Mouse (Mus musculus): ENCODE data around the gene Ptov1.
"Not testable (repeated sequence)": the region's sequence is repeated elsewhere in the genome, so short reads cannot be mapped to it uniquely, and the experiment has no call there.

Ptov1 gene

GRCm38 (mm10) chr7:44888256-44889105 is 18.9 kb upstream of the Ptov1 start:
- DNase-seq (ENCODE audit: low spot score in 2 of 2) = no peak

GRCm38 (mm10) chr7:44886964-44887363 is 17.4 kb upstream of the Ptov1 start:
- no peak for DNase-seq (ENCODE audit: low spot score in 2 of 2)

GRCm38 (mm10) chr7:44884637-44885036 is 15.0 kb upstream of the Ptov1 start:
- no peak for DNase-seq (ENCODE audit: low spot score in 2 of 2)

GRCm38 (mm10) chr7:44883036-44883435 is 13.4 kb upstream of the Ptov1 start:
- DNase-seq (ENCODE audit: low spot score in 2 of 2) = no peak

- DNase-seq (ENCODE audit: low spot score in 2 of 2) = no peak
Observed at GRCm38 (mm10) chr7:44877833-44878232, 8.2 kb upstream of the Ptov1 start.

GRCm38 (mm10) chr7:44871774-44872173 is 2.2 kb upstream of the Ptov1 start:
- DNase-seq (ENCODE audit: low spot score in 2 of 2) = not testable (repeated sequence)

GRCm38 (mm10) chr7:44871181-44871580 is 1.6 kb upstream of the Ptov1 start:
- no peak for DNase-seq (ENCODE audit: low spot score in 2 of 2)

- no peak for DNase-seq (ENCODE audit: low spot score in 2 of 2)
Observed at GRCm38 (mm10) chr7:44870614-44871013, 1.0 kb upstream of the Ptov1 start.

- no peak for DNase-seq (ENCODE audit: low spot score in 2 of 2)
Observed at GRCm38 (mm10) chr7:44868919-44869696, 480 bp downstream of the Ptov1 start.

GRCm38 (mm10) chr7:44868465-44868864 is 1.1 kb downstream of the Ptov1 start:
- no peak for DNase-seq (ENCODE audit: low spot score in 2 of 2)

- DNase-seq (ENCODE audit: low spot score in 2 of 2) = no peak
Observed at GRCm38 (mm10) chr7:44867802-44868201, 1.8 kb downstream of the Ptov1 start.

GRCm38 (mm10) chr7:44867010-44867702 is 2.4 kb downstream of the Ptov1 start:
- no peak for DNase-seq (ENCODE audit: low spot score in 2 of 2)

- no peak for DNase-seq (ENCODE audit: low spot score in 2 of 2)
Observed at GRCm38 (mm10) chr7:44866276-44867009, 3.1 kb downstream of the Ptov1 start.

- DNase-seq (ENCODE audit: low spot score in 2 of 2) = no peak
Observed at GRCm38 (mm10) chr7:44864595-44865542, 4.7 kb downstream of the Ptov1 start.

GRCm38 (mm10) chr7:44863982-44864494 is 5.5 kb downstream of the Ptov1 start:
- DNase-seq (ENCODE audit: low spot score in 2 of 2) = no peak

GRCm38 (mm10) chr7:44863210-44863609 is 6.4 kb downstream of the Ptov1 start:
- DNase-seq (ENCODE audit: low spot score in 2 of 2) = no peak

GRCm38 (mm10) chr7:44862434-44862833 is 7.2 kb downstream of the Ptov1 start:
- DNase-seq (ENCODE audit: low spot score in 2 of 2) = no peak

GRCm38 (mm10) chr7:44861429-44861816 is 8.2 kb downstream of the Ptov1 start:
- DNase-seq (ENCODE audit: low spot score in 2 of 2) = no peak

GRCm38 (mm10) chr7:44860576-44861428 is 8.8 kb downstream of the Ptov1 start:
- no peak for DNase-seq (ENCODE audit: low spot score in 2 of 2)

All from right cerebral cortex, postnatal 36 days (tissue).